Mouse (Mus musculus) hindbrain, embryonic 14.5 days (tissue): ENCODE data around the gene Shcbp1l. TPM values are rescaled to one million over a fixed set of nuclear protein-coding genes. Genes with fewer than 3 reads are reported as not detected.
A peak's percentile ranks its signal among the peaks of the same experiment; 100 is the strongest.
"Not testable (repeated sequence)": the region's sequence is repeated elsewhere in the genome, so short reads cannot be mapped to it uniquely, and the experiment has no call there.

ENCODE experiments used
- ATAC-seq: fragments of 200-750 bp; cut with Nextera tagmentation; 2 replicates; pipeline ENCODE4 v1.8.0; 2017; ENCODE audit warnings: moderate number of reproducible peaks, mild to moderate bottlenecking, moderate TSS enrichment, moderate library complexity; ENCODE audit not compliant: low FRiP score
- DNase-seq: peaks from one replicate; pipeline ENCODE4 v3.0.0-alpha.2; 2015; ENCODE audit warnings: low spot score
- H3K27ac ChIP-seq: fragments of 300-500 bp; sonication (generic); 2 replicates; pipeline ENCODE4 v1.5.1; 2014; ENCODE audit warnings: mild to moderate bottlenecking, moderate library complexity
- H3K27me3 ChIP-seq: fragments of 300-500 bp; sonication (generic); 2 replicates; pipeline ENCODE4 v1.6.1; 2014; ENCODE audit warnings: mild to moderate bottlenecking, low read length, mixed read lengths; ENCODE audit not compliant: control insufficient read depth, insufficient read depth
- H3K36me3 ChIP-seq: fragments of 300-500 bp; sonication (generic); replicated peaks from 2 replicates; pipeline ENCODE4 v1.6.1; 2014; ENCODE audit not compliant: control insufficient read depth, insufficient read depth
- H3K4me1 ChIP-seq: fragments of 300-500 bp; sonication (generic); replicated peaks from 2 replicates; pipeline ENCODE4 v1.6.1; 2014; ENCODE audit warnings: antibody characterized with exemption, low read length, mixed read lengths; ENCODE audit not compliant: control insufficient read depth, insufficient read depth
- H3K4me2 ChIP-seq: fragments of 300-500 bp; sonication (generic); replicated peaks from 2 replicates; pipeline ENCODE4 v1.6.1; 2014; ENCODE audit warnings: mild to moderate bottlenecking, moderate library complexity
- H3K4me3 ChIP-seq: fragments of 300-500 bp; sonication (generic); replicated peaks from 2 replicates; pipeline ENCODE4 v1.5.1; 2014; ENCODE audit warnings: mild to moderate bottlenecking, low read length
- H3K9ac ChIP-seq: fragments of 300-500 bp; sonication (generic); 2 replicates; pipeline ENCODE4 v1.6.1; 2014
- H3K9me3 ChIP-seq: fragments of 300-500 bp; sonication (generic); 2 replicates; pipeline ENCODE4 v1.6.1; 2016; ENCODE audit warnings: low read length; ENCODE audit not compliant: control insufficient read depth
- WGBS: fragments of 180-500 bp; shearing (Covaris S2); extraction: QIAGEN DNeasy Blood & Tissue Kit; methylation state at CpG from one replicate; pipeline ENCODE4 v1.1.7; 2014; 5-methylcytosine and 5-hydroxymethylcytosine counted together
- polyA plus RNA-seq: library from polyadenylated mRNA; unstranded; fragments of >200 nt; fragmentation: Nextera tagmentation; extraction: Ambion mirVana; gene quantifications from 2 replicates; pipeline ENCODE4 v1.2.1, GENCODE M21; 2014

The Shcbp1l gene
- polyA plus RNA-seq, 1 experiment from 2014 or later, result 0.56 TPM

DNA sequence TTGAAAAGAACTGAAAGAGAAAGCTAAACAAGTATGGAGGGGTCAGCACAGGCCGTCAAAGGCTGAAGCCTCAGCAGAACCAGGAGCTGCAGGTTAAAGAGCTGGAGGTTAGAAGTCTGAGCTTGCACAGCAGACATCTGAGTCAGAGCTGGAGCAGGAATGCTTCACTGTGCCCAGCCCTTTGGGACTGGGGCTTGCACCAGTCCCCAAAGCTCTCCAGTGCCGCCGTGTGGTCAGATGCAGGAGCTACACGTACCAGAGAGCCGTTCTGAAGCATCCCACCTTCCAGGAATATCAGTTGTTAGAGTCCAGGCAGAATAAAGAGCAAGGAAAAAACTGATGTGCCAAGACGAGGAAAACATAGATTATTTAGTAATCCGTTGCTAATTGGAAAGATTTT is 23.2 kb upstream of the Shcbp1l start:
- H3K9ac ChIP-seq, result no peak overlapping the region
- H3K4me1 ChIP-seq, result no peaks in the 10 kb centered on the region
- H3K27ac ChIP-seq, result no peak overlapping the region
- H3K27me3 ChIP-seq, result no peaks in the 10 kb centered on the region
- H3K4me3 ChIP-seq, result no peak overlapping the region
- H3K4me2 ChIP-seq, result no peak overlapping the region
- no peaks in the 10 kb centered on the region for H3K36me3 ChIP-seq
- 3% methylated on average over 7 of the region's 7 CpGs for WGBS
- H3K9me3 ChIP-seq, result no peaks in the 10 kb centered on the region
- ATAC-seq (peak; percentile 77; the same call in 1 of the 2 replicates), DNase-seq (peak; percentile 73)

DNA sequence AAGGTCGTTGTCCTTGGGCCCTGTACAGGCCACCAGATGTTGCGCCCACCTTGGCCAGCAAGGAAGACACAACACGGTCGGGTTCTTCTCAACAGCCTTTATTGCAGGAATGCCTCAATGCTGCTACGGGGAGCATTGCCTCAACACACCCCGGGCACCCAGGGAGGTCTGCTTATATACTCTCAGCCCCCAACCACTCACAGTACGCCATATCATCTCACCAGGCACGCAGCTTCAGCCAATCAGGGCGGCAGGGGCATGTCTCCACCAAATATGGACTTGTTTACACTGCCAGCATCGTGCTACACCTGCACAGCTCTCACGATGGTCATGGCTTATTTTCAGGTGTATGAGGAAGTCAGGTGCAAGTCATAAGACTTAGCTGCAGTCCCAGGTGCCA is 17.3 kb upstream of the Shcbp1l start:
- not testable (repeated sequence) for ATAC-seq, H3K27me3 ChIP-seq, H3K4me3 ChIP-seq, DNase-seq, H3K9ac ChIP-seq, H3K36me3 ChIP-seq, H3K27ac ChIP-seq, H3K9me3 ChIP-seq, H3K4me1 ChIP-seq, H3K4me2 ChIP-seq
- WGBS, result 88% methylated on average over 11 of the region's 11 CpGs

DNA sequence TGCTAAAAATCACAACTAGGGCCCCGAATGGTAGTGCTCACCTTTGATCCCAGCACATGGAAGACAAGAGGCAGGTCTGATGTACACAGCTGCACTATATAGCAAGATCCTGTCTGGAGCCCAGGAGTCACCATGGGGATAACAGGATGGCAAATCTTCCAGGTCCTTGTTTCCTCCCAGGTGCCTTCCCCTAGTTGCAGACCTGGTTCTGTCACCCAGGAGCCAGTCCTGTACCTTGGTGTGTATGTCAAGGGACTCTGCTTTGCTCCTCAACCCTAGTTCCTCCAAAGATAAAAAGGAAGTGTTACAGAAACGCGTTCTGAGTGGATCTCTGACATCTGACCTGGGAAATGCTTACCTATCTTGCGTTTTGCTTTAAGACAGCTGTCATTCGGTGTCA is 16.7 kb upstream of the Shcbp1l start:
- not testable (repeated sequence) for H3K9ac ChIP-seq, H3K9me3 ChIP-seq, H3K4me1 ChIP-seq, H3K27me3 ChIP-seq, ATAC-seq, H3K4me2 ChIP-seq, H3K4me3 ChIP-seq, DNase-seq, H3K36me3 ChIP-seq, H3K27ac ChIP-seq
- 91% methylated on average over 5 of the region's 5 CpGs for WGBS

DNA sequence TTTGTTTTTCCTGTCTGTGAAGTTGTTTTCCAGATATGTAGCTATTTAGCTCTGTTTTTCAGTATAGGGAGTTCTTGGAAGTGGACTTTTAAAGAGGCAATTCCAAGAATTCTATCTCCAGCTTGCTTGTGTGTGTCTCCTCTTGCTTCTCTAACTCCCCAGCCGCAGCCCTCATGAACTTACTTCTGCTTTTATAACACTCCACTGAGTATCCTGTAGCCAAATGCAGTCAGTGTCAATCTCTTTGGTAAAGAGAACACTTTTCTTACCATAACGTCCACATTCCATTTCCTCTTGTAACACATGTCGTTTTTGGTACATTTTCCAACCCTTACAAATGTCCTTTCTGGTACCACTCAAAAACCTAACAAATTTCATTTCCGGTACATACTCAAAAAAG is 14.0 kb upstream of the Shcbp1l start:
- not testable (repeated sequence) for H3K4me1 ChIP-seq, H3K4me3 ChIP-seq, H3K36me3 ChIP-seq, H3K9ac ChIP-seq, ATAC-seq, H3K9me3 ChIP-seq, DNase-seq, H3K27me3 ChIP-seq, H3K4me2 ChIP-seq, H3K27ac ChIP-seq
- WGBS, result 96% methylated on average over 1 of the region's 4 CpGs

DNA sequence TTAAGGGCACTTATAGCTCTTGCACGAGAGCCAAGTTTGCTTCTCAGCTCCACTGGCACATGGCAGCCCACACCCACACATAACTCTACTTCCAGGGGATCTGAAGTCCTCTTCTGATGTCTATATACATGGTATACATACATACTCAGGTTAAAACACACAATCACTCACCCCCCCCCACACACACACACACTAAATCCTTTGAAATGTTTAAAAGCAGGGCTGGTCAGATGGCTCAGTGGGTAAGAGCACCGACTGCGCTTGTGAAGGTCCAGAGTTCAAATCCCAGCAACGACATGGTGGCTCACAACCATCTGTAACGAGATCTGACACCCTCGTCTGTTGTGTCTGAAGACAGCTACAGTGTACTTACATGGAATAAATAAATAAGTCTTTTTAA is 13.2 kb upstream of the Shcbp1l start:
- Histone ChIP-seq H3K9ac (no peak overlapping the region), H3K4me3 (no peak overlapping the region), H3K27me3 (no peaks in the 10 kb centered on the region), H3K4me2 (no peak overlapping the region), H3K27ac (no peak overlapping the region), H3K4me1 (no peaks in the 10 kb centered on the region), H3K9me3 (no peaks in the 10 kb centered on the region), H3K36me3 (no peaks in the 10 kb centered on the region)
- DNase-seq (no peak), ATAC-seq (no peak)
- 93% methylated on average over 6 of the region's 6 CpGs for WGBS

DNA sequence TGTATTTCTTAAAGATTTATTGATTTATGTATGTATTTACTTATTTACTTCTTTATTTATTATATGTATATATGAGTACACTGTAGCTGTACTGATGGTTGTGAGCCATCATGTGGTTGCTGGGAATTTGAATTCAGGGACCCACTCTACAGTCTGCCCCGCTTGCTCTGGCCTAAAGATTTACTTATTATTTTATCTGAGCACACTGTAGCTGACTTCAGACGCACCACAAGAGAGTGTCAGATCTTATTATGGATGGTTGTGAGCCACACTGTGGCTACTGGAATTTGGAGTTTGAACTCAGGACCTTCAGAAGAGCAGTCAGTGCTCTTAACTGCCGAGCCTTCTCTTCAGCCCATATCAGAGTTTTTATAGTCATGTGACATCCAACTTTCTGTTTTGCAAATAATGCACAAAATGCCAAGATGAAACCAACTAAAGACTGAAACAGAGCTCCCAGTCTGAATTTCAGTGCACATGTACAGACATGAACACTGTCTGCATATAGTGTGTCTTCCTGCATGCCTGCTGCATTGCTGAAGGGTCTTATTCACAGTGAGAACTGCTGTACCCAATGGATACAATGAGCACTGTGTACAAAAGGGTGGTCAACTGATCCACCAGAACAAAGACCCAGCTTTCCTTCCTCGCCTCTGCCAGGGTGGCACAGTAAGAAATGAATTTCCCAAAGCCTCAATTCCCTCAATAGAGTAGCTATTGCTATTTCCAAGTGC is 12.1 kb upstream of the Shcbp1l start:
- H3K9ac ChIP-seq, H3K9me3 ChIP-seq, DNase-seq, H3K4me2 ChIP-seq, H3K4me3 ChIP-seq, H3K27me3 ChIP-seq, ATAC-seq, H3K36me3 ChIP-seq, H3K4me1 ChIP-seq: not testable (repeated sequence)
- 66% methylated on average over 3 of the region's 4 CpGs for WGBS
- 0 out of 2 replicates have a peak overlapping the region, but pooled peaks have one; percentile 16 for H3K27ac ChIP-seq

DNA sequence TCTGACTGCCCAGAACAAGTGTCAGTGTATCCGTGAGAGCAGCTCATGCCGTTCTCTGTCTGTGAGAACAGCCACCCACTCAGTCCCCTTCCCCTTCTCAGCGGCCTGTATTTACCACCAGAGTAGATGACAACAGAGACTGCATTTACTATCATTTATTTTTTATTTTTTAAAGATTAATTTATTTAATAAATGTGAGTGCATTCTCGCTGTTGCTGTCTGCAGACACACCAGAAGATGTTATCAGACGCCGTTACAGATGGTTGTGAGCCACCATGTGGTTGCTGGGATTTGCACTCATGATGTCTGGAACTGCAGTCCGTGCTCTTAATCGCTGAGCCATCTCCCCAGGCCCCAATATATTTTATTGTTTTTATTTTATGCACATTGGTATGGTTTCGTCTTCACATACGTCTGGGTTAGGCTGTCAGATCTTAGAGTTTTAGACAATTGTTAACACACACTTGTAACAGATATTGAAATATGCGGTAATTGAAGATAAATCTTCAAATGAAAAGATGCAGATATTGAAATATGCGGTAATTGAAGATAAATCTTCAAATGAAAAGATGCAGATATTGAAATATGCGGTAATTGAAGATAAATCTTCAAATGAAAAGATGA is 11.5 kb upstream of the Shcbp1l start:
- H3K4me2 ChIP-seq, H3K4me1 ChIP-seq, DNase-seq, H3K9me3 ChIP-seq, H3K9ac ChIP-seq, H3K36me3 ChIP-seq, H3K27me3 ChIP-seq, H3K4me3 ChIP-seq, ATAC-seq: not testable (repeated sequence)
- WGBS, result 78% methylated on average over 13 of the region's 13 CpGs
- peak overlapping the region; percentile 16; the same call in 1 of the 2 replicates for H3K27ac ChIP-seq

DNA sequence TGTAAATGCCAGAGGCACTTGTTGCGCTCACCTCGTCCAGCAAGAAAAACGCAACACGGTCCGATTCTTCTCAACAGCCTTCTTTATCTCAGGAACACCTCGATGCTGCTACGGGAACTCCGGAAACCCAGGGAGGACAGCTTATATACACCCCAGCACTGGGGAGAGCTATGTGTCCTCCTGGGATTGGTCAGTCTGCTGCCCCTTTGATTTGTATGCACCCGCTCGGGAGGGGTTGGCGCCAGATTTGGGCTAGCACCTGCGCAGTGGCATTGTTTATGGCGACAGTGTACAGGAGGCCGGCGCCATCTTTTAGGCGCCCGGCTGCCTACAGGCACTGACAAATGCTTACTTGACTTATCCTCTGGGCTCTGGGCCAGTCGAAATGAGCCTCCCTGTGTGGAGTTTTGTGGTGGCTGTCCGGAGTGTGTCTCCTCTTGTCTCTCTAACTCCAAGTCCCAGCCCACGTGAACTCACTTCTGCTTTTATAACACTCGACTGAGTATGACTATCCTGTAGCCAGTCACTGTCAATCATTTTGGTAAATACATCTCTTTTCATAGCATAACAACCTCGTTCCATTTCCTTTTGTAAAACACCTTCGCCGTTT is 10.7 kb upstream of the Shcbp1l start:
- H3K36me3 ChIP-seq, ATAC-seq: not testable (repeated sequence)

DNA sequence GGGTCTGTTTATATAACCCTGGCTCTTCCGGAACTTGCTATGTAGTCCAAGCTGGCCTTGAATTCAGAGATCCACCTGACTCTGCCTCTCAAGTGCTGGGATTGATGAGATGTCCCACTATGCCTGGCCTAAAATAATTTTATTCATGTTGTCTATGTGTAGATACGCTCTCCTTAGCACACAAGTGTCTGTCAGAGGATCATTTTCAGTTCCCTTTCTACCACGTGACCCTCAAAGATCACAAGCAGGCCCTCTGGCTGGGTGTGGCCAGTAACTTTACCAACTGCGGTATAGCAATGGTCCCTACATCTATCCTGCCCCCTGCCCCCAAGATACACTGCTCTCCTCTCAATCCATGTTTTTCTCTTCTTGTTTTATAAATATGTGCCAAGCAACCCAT is 10.0 kb upstream of the Shcbp1l start:
- Histone ChIP-seq H3K4me1 (no peaks in the 10 kb centered on the region), H3K4me3 (no peak overlapping the region), H3K4me2 (no peak overlapping the region), H3K27me3 (no peaks in the 10 kb centered on the region), H3K27ac (no peak overlapping the region), H3K9ac (no peak overlapping the region), H3K9me3 (no peaks in the 10 kb centered on the region), H3K36me3 (no peaks in the 10 kb centered on the region)
- DNase-seq (no peak), ATAC-seq (no peak)
- 91% methylated on average over 4 of the region's 4 CpGs for WGBS

More for the DNA sequence above, 10.7 kb upstream of the Shcbp1l start:
- 85% methylated on average over 24 of the region's 24 CpGs for WGBS
- H3K9ac ChIP-seq, H3K27me3 ChIP-seq, H3K27ac ChIP-seq, H3K4me3 ChIP-seq, DNase-seq, H3K4me2 ChIP-seq, H3K9me3 ChIP-seq, H3K4me1 ChIP-seq: not testable (repeated sequence)
